Mouse (Mus musculus): Measurements from ENCODE around the gene Olfr1386.
"Not testable (repeated sequence)": the region's sequence is repeated elsewhere in the genome, so short reads cannot be mapped to it uniquely, and the experiment has no call there.

Gene Olfr1386

DNA sequence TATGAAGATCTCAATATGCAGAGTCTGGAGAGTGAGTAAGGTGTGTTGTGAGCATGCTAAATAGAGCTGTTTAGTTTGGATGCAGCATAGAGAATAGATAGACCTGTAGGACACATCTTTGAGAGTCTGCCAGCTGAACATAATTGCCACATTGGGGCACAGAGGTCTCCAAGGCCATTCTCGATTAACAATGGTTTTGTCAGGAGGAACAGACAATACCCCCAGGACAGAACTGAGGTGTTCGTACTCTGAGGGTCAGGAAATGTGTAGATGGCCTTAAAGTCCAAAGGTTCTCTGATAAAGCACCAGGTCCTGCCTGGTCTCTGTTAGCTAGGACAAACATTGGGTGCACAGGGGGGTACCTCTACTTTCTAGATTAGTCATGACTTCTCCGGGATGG lies at the start of gene Olfr1386:
Gene Olfr1386, plus strand, starts transcription at position 301 of the 400 bp plus-strand sequence.
- not testable (repeated sequence) for DNase-seq

DNA sequence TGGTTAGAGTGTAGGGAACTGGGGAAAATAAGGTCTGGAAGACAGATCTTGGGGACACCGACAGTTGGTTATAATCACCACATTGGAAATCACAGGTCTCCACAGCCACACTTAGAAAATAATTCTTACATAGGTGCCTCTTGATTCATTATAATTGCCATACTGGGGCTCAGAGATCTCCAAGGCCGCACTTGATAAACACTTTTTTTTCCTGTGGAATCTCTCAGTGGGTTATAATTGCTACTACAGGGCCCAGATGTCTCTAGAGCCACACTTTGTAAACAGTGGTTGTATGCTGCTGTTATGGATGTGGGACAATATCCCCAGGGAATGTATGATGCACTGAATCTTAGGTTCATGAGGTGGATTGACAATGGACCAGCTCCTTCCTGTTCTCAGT lies 42.1 kb upstream of the Olfr1386 start, which contains the start of gene Olfr1389:
Gene Olfr1389, plus strand, starts transcription at position 301 of the 400 bp plus-strand sequence.
- no peak for DNase-seq

DNA sequence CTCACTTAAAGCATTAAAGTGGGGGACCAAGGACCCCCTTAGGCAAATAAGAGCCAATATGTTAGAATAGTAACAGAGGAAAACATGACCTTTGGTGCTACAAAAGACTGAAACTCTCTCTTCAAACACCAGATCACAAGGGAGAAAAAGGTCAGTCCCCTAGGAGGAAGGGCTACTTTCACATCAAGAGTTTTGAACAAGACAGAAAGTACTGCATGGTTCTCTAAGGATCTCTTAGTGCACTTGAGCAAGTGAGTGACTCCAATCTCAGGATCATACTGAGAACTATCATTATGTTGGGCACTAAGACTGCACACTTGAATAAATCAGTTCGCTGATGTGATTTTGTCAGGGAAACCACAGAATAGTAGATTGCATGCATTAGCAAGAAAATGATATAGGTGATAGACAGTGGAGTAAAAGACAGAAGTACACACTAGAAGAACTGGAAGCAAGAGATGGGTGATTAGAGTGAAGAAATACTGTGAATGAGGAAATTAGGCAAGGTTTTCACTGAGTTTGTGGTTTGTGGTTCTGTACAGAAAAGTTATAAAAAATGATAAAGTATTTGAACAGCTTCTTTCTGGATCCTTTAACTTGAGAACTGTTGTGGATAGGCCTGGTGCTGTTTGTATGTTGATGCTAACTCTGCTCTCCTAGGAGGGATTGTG lies 39.5 kb upstream of the Olfr1386 start:
- no peak for DNase-seq

DNA sequence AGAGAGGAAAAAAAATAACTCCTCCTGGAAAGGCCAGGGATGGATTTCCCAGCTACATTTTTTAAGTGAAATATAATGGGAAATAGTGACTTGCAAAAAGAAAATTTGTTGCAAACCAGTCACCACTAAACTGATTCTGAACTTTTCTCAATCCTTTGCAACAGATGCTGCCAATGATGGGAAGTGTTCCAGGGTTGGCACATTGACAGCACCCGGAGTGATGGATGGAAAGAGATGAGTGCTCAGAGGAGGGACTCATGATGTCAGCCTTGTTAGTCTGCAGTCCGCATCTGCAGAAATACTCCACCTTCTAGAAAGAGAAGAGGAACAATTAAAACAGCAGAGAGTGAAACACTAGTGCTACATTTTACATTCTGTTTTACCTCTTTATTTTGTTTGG lies 35.2 kb upstream of the Olfr1386 start:
- no peak for DNase-seq

DNA sequence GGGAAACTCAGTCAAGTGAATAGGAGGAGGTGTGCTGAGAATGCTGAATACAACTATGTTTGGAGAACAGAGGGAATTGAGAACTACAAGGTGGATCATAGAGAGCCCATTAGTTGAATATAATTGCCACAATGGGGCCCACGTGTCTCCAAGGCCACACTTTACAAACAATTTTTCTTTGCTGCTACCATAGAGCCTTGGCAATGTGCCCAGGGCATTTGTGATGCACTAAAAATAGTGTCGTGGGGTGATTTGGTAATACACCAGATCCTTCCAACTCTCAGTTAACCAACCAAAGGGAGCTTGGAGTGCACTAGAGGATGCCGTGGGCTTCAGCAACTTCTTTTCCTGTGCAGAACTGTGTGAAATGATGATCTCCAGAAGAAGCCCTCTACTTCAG lies 28.4 kb upstream of the Olfr1386 start, which contains the start of gene Olfr1388:
Gene Olfr1388, plus strand, starts transcription at position 214 of the 400 bp plus-strand sequence.
- DNase-seq = no peak

DNA sequence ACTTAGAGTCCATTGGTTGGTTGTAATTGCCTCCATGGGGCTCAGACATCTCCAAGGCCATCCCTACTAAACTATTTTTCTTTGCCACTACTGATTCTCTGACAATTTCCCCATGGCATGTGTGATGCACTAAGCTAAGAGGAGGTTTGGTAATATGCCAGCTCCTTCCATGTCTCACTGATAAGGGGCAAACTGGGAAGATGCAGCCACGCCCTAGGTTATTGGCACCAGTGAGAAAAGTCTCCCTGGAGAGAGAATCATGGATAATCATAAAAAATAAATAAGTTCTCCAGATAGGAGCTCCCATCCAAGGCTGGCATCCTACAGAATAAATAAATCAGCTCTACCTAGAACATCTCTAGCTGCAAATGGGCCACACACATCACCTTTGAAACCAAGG lies 9.8 kb upstream of the Olfr1386 start, which contains the start of gene Olfr1387:
Gene Olfr1387, plus strand, starts transcription at position 301 of the 400 bp plus-strand sequence.
- no peak for DNase-seq

DNA sequence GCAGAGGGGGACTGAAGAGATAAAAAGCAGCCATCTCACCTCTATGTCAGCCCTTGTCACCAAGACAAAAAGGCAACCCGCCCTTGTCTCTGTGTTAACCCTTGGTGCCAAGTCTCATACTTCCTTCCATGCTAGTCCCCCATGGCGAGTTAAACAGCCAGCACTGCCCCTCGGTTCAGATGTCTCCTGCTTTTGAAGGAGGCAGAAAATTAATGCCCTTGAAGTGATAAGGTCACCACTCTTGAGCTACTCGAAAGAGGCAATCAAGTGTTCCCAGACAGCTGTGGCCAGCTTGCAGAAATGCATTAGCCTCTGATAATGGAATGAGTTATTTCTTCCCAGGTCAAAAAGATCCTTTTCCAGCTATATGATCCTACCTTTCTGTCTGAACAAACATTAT lies 21.1 kb downstream of the Olfr1386 start:
- peak; percentile 9 for DNase-seq

DNA sequence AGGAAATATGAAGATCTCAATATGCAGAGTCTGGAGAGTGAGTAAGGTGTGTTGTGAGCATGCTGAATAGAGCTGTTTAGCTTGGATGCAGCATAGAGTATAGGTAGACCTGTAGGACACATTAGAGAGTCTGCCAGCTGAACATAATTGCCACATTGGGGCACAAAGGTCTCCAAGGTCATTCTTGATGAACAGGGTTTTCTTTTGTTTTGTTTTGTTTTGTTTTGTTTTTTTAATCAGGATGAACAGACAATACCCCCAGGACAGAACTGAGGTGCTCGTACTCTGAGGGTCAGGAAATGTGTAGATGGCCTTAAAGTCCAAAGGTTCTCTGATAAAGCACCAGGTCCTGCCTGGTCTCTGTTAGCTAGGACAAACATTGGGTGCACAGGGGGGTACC lies 23.9 kb downstream of the Olfr1386 start, which contains the start of gene Olfr1385:
Gene Olfr1385, plus strand, starts transcription at position 301 of the 400 bp plus-strand sequence.
- DNase-seq = not testable (repeated sequence)

DNA sequence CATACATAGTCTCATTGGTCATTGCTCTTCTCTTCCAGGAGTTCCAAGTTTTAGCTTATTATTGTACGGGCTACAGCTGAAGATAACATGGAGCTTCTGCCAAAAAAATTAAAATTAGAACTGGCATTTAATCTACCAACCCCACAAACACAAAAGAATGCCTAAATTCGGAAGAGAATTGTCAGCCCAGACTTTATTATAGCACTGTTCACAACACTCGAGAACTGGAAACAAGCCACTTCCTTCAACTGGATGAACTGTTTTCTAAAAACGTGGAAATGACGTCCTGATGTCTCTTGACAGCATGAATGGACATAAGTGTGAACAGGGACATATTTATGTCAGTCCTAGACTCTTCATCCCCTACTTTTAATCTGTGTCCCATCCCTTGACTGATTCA lies 53.2 kb downstream of the Olfr1386 start:
- DNase-seq = no peak

DNA sequence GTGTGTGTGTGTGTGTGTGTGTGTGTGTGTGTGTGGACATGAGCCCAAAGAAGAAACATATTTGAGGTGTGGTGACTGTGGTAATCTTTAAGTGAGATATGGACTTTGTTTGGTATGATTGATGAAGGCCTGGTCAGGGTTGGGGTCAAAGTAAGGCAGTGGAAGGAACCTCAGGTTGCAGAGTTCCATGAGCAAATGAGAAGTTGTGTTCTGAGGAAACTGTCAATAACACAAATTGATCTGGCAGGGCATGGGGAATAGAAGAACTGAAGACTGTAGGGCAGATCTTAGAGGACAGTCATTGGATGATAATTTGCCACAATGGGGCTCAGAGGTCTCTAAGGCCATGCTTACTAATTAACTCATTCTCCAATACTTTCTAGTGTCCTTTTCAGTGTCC lies 54.5 kb downstream of the Olfr1386 start, which contains the start of gene Olfr1383:
Gene Olfr1383, plus strand, starts transcription at position 301 of the 400 bp plus-strand sequence.
- no peak for DNase-seq
